Comparison of ENCODE assay signal across 8 mouse cellular contexts in the genomic region with DNA sequence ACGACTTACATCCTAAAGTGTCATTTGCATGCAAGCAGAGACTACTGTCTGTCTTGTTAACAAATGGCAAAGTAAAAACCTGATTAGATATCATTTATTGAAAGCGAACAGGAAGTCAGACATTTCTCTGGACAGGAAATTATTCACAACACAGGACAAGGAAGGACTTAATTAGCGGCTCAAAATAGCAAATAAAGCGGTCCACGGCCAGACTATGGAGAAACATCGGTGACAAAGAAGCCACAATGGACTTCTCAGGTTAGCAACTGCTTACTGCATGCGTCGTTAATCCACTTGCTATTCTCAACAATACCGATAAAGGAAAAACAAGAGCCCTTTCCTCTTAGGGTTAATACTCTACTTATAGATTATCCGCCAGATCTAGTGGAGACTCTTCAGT. TPM values are rescaled to one million over a fixed set of nuclear protein-coding genes. Genes with fewer than 3 reads are reported as not detected.
DNase-seq lines count a peak whose midpoint lies in the region; ATAC-seq and TF ChIP-seq lines count a peak whose summit lies in the region.

No protein-coding gene starts in this region.

- peak overlapping the region; percentile 78 for H3K9ac ChIP-seq in limb, embryonic 15.5 days

- no peak overlapping the region; the same call in 1 of the 2 replicates for H3K27ac ChIP-seq in cerebellum, adult 2 months (ENCODE audit: insufficient read depth, low read length)
- H3K27ac ChIP-seq in thymus, adult 2 months (ENCODE audit: control insufficient read depth, insufficient read depth, low read length), result peak overlapping the region; percentile 67; the same call in 1 of the 2 replicates
- peak overlapping the region; percentile 92 for H3K27ac ChIP-seq in limb, embryonic 15.5 days

- TF ChIP-seq CTCF in cerebellum, adult 2 months (IDR thresholded peaks at IDR 0.05; ENCODE audit: borderline replicate concordance, insufficient read depth, low read depth, low read length), result no peak
- no peak for TF ChIP-seq CTCF in thymus, adult 2 months (IDR thresholded peaks at IDR 0.05; ENCODE audit: borderline replicate concordance, control insufficient read depth, extremely low read depth, insufficient read depth, low read length, poor library complexity)

- ATAC-seq in limb, embryonic 15.5 days (ENCODE audit: insufficient number of reproducible peaks, low FRiP score, low TSS enrichment, low read depth), result no peak

- H3K9me3 ChIP-seq in limb, embryonic 15.5 days, result no peaks in the 10 kb centered on the region

- peaks cover 29% of the 10 kb centered on the region for H3K36me3 ChIP-seq in thymus, adult 2 months (ENCODE audit: control insufficient read depth, insufficient read depth, low read length)
- H3K36me3 ChIP-seq in limb, embryonic 15.5 days, result peaks cover 36% of the 10 kb centered on the region

- WGBS in cerebellum, adult 2 months, result 5% methylated on average over 10 of the region's 10 CpGs
- 5% methylated on average over 10 of the region's 10 CpGs for WGBS in thymus, adult 2 months
- 5% methylated on average over 10 of the region's 10 CpGs for WGBS in limb, embryonic 15.5 days

- DNase-seq in cerebellum, adult 2 months, result no peak
- no peak for DNase-seq in cerebellum, adult 9-10 months
- DNase-seq in thymus, adult 2 months, result no peak
- DNase-seq in thymus, postnatal 25 days, result no peak
- no peak for DNase-seq in adrenal gland, adult 8-10 months
- DNase-seq in layer of hippocampus, postnatal 36 days, result no peak
- DNase-seq in cerebellum, adult 9-11 months, result no peak

- peak overlapping the region; percentile 83 for H3K4me2 ChIP-seq in limb, embryonic 15.5 days

- peaks cover 3% of the 10 kb centered on the region; the same call in 1 of the 2 replicates for H3K4me1 ChIP-seq in cerebellum, adult 2 months (ENCODE audit: control insufficient read depth, insufficient read depth, low read length)
- peaks cover 7% of the 10 kb centered on the region; the same call in 1 of the 2 replicates for H3K4me1 ChIP-seq in thymus, adult 2 months (replicated peaks; ENCODE audit: control insufficient read depth, insufficient read depth, low read length)
- H3K4me1 ChIP-seq in limb, embryonic 15.5 days, result peaks cover 17% of the 10 kb centered on the region

- no peaks in the 10 kb centered on the region for H3K27me3 ChIP-seq in cerebellum, adult 2 months (ENCODE audit: control insufficient read depth, insufficient read depth, low read length)
- H3K27me3 ChIP-seq in thymus, adult 2 months (ENCODE audit: control insufficient read depth, insufficient read depth, low read length), result no peaks in the 10 kb centered on the region
- no peaks in the 10 kb centered on the region for H3K27me3 ChIP-seq in limb, embryonic 15.5 days

- H3K4me3 ChIP-seq in cerebellum, adult 2 months (replicated peaks; ENCODE audit: insufficient read depth, low read depth, low read length), result peak overlapping the region; percentile 92
- peak overlapping the region; percentile 83 for H3K4me3 ChIP-seq in thymus, adult 2 months (ENCODE audit: control insufficient read depth, insufficient read depth, low read length)
- peak overlapping the region; percentile 67 for H3K4me3 ChIP-seq in limb, embryonic 15.5 days

- TF ChIP-seq POLR2A in cerebellum, adult 2 months (IDR thresholded peaks at IDR 0.05; ENCODE audit: borderline replicate concordance, insufficient read depth, low read length), result no peak
- no peak for TF ChIP-seq POLR2A in thymus, adult 2 months (IDR thresholded peaks at IDR 0.05; ENCODE audit: control insufficient read depth, extremely low read depth, insufficient read depth, low read length, poor library complexity)

RNA-seq across cellular contexts. Expression of gene Dhx38, which starts 0.9 kb away (rescaled TPM):
- polyA plus RNA-seq in cerebellum, adult 2 months (2012; rRNA removed), result 23.8 and 25.3 TPM in 2 replicates
- 36.7 and 41.7 TPM in 2 replicates for polyA plus RNA-seq in thymus, adult 2 months (2012; rRNA removed)
- 22.4 TPM in 2 replicates for polyA plus RNA-seq in limb, embryonic 15.5 days (2015; fragmentation: Nextera tagmentation; extraction: Ambion mirVana)
- total RNA-seq in adrenal gland, adult 8-10 months (2022), result 10 to 100 TPM; 22.3 to 28.5 (median 25.2) TPM
- total RNA-seq in layer of hippocampus, postnatal 36 days (2021), result 10 to 100 TPM; 24.8 to 27.4 TPM

RNA-seq across cellular contexts. Expression of gene Txnl4b, which starts 0.9 kb away (rescaled TPM):
- polyA plus RNA-seq in cerebellum, adult 2 months (2012; rRNA removed), result 9.8 and 10.3 TPM in 2 replicates
- polyA plus RNA-seq in thymus, adult 2 months (2012; rRNA removed), result 8.0 and 9.0 TPM in 2 replicates
- 22.0 and 23.8 TPM in 2 replicates for polyA plus RNA-seq in limb, embryonic 15.5 days (2015; fragmentation: Nextera tagmentation; extraction: Ambion mirVana)
- total RNA-seq in adrenal gland, adult 8-10 months (2022), result 10 to 100 TPM; 10.3 to 12.7 (median 11.9) TPM
- total RNA-seq in layer of hippocampus, postnatal 36 days (2021), result 10 to 100 TPM; 12.9 to 15.3 TPM

RNA-seq across cellular contexts. Expression of gene Hp, which starts 14.2 kb away (rescaled TPM):
- polyA plus RNA-seq in cerebellum, adult 2 months (2012; rRNA removed), result 0.38 and 0.44 TPM in 2 replicates
- polyA plus RNA-seq in thymus, adult 2 months (2012; rRNA removed), result 45.3 and 53.6 TPM in 2 replicates
- polyA plus RNA-seq in limb, embryonic 15.5 days (2015; fragmentation: Nextera tagmentation; extraction: Ambion mirVana), result 4.0 and 4.6 TPM in 2 replicates
- total RNA-seq in adrenal gland, adult 8-10 months (2022), result 100 to 1,000 TPM in 1 of 4 experiments, 10 to 100 TPM in 3; 66.0 to 260 (median 87.5) TPM
- not detected for total RNA-seq in layer of hippocampus, postnatal 36 days (2021)

RNA-seq across cellular contexts. Expression of gene Dhodh, which starts 43.7 kb away (rescaled TPM):
- polyA plus RNA-seq in cerebellum, adult 2 months (2012; rRNA removed), result 29.4 and 31.6 TPM in 2 replicates
- polyA plus RNA-seq in thymus, adult 2 months (2012; rRNA removed), result 34.7 and 35.0 TPM in 2 replicates
- 37.7 and 41.8 TPM in 2 replicates for polyA plus RNA-seq in limb, embryonic 15.5 days (2015; fragmentation: Nextera tagmentation; extraction: Ambion mirVana)
- total RNA-seq in adrenal gland, adult 8-10 months (2022), result 10 to 100 TPM; 21.3 to 36.2 (median 25.7) TPM
- 10 to 100 TPM; 23.9 to 24.2 TPM for total RNA-seq in layer of hippocampus, postnatal 36 days (2021)

RNA-seq across cellular contexts. Expression of gene Pkd1l3, which starts 49.6 kb away (rescaled TPM):
- 0.08 TPM in 1 of 2 replicates, not detected in the other for polyA plus RNA-seq in cerebellum, adult 2 months (2012; rRNA removed)
- polyA plus RNA-seq in thymus, adult 2 months (2012; rRNA removed), result 0.34 and 0.37 TPM in 2 replicates
- polyA plus RNA-seq in limb, embryonic 15.5 days (2015; fragmentation: Nextera tagmentation; extraction: Ambion mirVana), result 0.22 and 0.41 TPM in 2 replicates
- total RNA-seq in adrenal gland, adult 8-10 months (2022), result under 1 TPM in 3 of 4 experiments, not detected in 1; 0.03 to 0.17 (median 0.06) TPM
- 1 to 10 TPM; 2.5 to 3.9 TPM for total RNA-seq in layer of hippocampus, postnatal 36 days (2021)
